Mouse (Mus musculus) olfactory bulb, adult 2 months (tissue): ENCODE measurements around the gene Gm26727. TPM values are rescaled to one million over a fixed set of nuclear protein-coding genes. Genes with fewer than 3 reads are reported as not detected.
"Not testable (repeated sequence)": the region's sequence is repeated elsewhere in the genome, so short reads cannot be mapped to it uniquely, and the experiment has no call there.

ENCODE experiments used
- H3K27ac ChIP-seq: fragments of 200-500 bp; 2 replicates; pipeline ENCODE4 v1.5.1; 2012; ENCODE audit warnings: low read depth, low read length; ENCODE audit not compliant: insufficient read depth
- H3K4me1 ChIP-seq: fragments of 200-500 bp; 2 replicates; pipeline ENCODE4 v1.6.1; 2012; ENCODE audit warnings: low read length; ENCODE audit not compliant: control insufficient read depth, insufficient read depth
- H3K4me3 ChIP-seq: fragments of 200-500 bp; 2 replicates; pipeline ENCODE4 v1.5.1; 2012; ENCODE audit warnings: mild to moderate bottlenecking, low read depth, low read length, moderate library complexity; ENCODE audit not compliant: insufficient read depth
- CTCF ChIP-seq: fragments of 200-500 bp; IDR thresholded peaks from 2 replicates; pipeline ENCODE4 v1.5.1; 2012; ENCODE audit warnings: low read depth, mild to moderate bottlenecking, low read length, moderate library complexity; ENCODE audit not compliant: insufficient read depth
- POLR2A ChIP-seq: fragments of 200-500 bp; IDR thresholded peaks from 2 replicates; pipeline ENCODE4 v1.6.1; 2012; ENCODE audit warnings: mild to moderate bottlenecking, low read depth, low read length, moderate library complexity; ENCODE audit not compliant: insufficient read depth
- WGBS: fragments of 180-500 bp; shearing (Covaris S2); methylation state at CpG from one replicate; pipeline ENCODE4 v1.1.7; 2018; 5-methylcytosine and 5-hydroxymethylcytosine counted together
- polyA plus RNA-seq: library from polyadenylated mRNA; stranded (reverse); fragments of >200 nt; gene quantifications from 2 replicates; pipeline ENCODE4 v1.2.4, GENCODE M21; 2012; ENCODE audit warnings: low replicate concordance; ENCODE audit not compliant: missing spikeins, insufficient read depth, insufficient read length

Gene Gm26727
- not detected in 2 replicates for polyA plus RNA-seq

DNA sequence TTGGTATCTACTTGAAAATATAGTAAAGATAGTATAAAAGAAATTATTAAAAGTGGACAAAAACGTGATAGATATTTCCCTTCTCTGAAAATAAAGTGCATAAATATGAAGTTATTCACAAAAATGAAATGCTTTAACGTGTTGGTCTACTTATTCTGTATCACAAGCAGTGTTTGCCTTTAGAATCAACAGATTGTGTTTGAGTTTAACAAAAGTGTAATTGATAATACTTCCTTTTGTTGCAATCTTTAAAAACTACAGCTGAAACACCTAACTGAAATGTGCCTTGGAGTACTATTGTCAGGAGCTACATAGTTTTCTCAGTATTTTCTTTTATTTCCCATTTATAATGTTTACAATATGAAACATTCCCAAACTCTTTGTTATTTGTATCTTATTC lies at the start of gene Gm26727:
Gm26727 (minus strand) TSS at position 101 of the 400 bp plus-strand sequence.
- H3K4me1 ChIP-seq: no peaks in the 10 kb centered on the region
- TF ChIP-seq CTCF (no peak), POLR2A (no peak)
- 74% methylated on average over 2 of the region's 2 CpGs for WGBS
- no peak within 1 kb of the TSS for H3K27ac ChIP-seq
- no peak within 1 kb of the TSS for H3K4me3 ChIP-seq

GRCm38 (mm10) chr2:67481051-67481450 lies 48.1 kb upstream of the Gm26727 start:
- 72% methylated on average over 3 of the region's 3 CpGs for WGBS
- no peak overlapping the region for H3K4me3 ChIP-seq
- TF ChIP-seq CTCF (no peak), POLR2A (no peak)
- 0 out of 2 replicates have a peak, but pooled peaks cover 2% of the 10 kb centered on the region for H3K4me1 ChIP-seq
- H3K27ac ChIP-seq: no peak overlapping the region

GRCm38 (mm10) chr2:67477753-67478152 lies 44.8 kb upstream of the Gm26727 start:
- 24% methylated on average over 6 of the region's 6 CpGs for WGBS
- 0 out of 2 replicates have a peak, but pooled peaks cover 2% of the 10 kb centered on the region for H3K4me1 ChIP-seq

DNA sequence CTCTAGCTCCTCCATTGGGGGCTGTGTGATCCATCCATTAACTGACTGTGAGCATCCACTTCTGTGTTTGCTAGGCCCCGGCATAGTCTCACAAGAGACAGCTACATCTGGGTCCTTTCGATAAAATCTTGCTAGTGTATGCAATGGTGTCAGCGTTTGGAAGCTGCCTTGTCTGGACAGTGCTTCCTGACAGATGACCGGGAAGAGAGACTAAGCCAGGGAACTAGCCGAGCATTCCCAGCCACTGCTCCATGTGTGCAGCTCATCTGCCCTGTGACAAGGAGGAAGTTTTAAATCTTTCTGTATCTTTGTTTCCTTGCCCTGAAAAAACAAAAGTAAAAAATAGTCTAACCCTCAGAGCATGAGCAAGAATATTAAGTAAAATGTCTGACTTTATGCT lies 37.0 kb upstream of the Gm26727 start:
- not testable (repeated sequence) for H3K4me3 ChIP-seq, H3K27ac ChIP-seq, H3K4me1 ChIP-seq
- 94% methylated on average over 5 of the region's 5 CpGs for WGBS

More at GRCm38 (mm10) chr2:67477753-67478152, 44.8 kb upstream of the Gm26727 start:
- Histone ChIP-seq H3K27ac (no peak overlapping the region), H3K4me3 (no peak overlapping the region)
- no peak for TF ChIP-seq POLR2A
- TF ChIP-seq CTCF: no peak

DNA sequence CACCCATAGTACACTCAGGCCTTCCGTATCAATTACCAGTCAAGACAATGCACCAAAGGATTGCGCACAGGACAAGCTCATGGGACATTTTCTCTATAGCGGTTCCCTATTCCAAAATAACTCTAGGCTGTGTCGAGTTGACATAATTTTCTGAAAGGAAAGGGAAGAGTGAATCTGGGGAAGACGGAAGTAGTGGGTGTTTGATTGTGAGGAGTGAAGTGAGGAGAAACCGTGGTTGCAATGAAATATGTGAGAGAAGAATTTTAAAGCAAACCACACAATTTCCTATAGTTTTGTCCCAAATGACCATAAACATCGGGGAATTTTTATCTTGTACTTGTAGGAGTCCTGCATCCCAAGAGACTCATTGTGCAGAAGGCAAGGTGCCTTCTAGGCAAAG lies 34.1 kb upstream of the Gm26727 start:
- TF ChIP-seq POLR2A: no peak
- no peak for TF ChIP-seq CTCF
- Histone ChIP-seq H3K27ac (no peak overlapping the region), H3K4me3 (no peak overlapping the region), H3K4me1 (no peaks in the 10 kb centered on the region)
- 88% methylated on average over 7 of the region's 7 CpGs for WGBS

DNA sequence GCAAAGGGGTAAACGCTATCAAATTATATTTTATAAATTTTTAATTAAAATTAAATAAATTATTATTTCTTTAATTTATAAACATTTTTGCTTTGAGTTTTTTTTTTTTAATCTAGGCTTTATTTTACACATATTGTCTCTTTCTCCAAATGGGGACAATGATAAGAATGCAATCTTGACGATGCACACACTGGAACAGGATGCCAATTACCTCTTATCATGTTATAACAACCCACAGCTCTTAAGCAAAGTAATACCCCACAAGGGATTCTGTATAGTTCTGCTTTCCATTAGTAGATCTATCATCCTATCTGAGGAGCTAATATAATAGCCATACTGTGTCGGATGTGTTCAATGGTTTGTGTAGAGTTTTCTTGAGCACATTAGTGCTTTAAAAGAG lies 27.9 kb upstream of the Gm26727 start:
- WGBS: 84% methylated on average over 3 of the region's 3 CpGs
- Histone ChIP-seq H3K27ac (no peak overlapping the region), H3K4me1 (no peaks in the 10 kb centered on the region), H3K4me3 (no peak overlapping the region)
- no peak for TF ChIP-seq POLR2A
- TF ChIP-seq CTCF: no peak

- TF ChIP-seq POLR2A (no peak), CTCF (no peak)
- no peak overlapping the region for H3K4me3 ChIP-seq
- 65% methylated on average over 12 of the region's 12 CpGs for WGBS
- H3K4me1 ChIP-seq: no peaks in the 10 kb centered on the region
- H3K27ac ChIP-seq: no peak overlapping the region
These were observed 14.2 kb upstream of the Gm26727 start for GRCm38 (mm10) chr2:67447206-67447605.

GRCm38 (mm10) chr2:67446772-67447171 lies 13.8 kb upstream of the Gm26727 start:
- 68% methylated on average over 1 of the region's 1 CpGs for WGBS
- Histone ChIP-seq H3K4me3 (no peak overlapping the region), H3K27ac (no peak overlapping the region), H3K4me1 (no peaks in the 10 kb centered on the region)
- TF ChIP-seq CTCF (no peak), POLR2A (no peak)

GRCm38 (mm10) chr2:67445780-67446179 lies 12.8 kb upstream of the Gm26727 start, which contains the start of gene Xirp2:
TSS of gene Xirp2 (plus strand) at chr2:67446002.
- Histone ChIP-seq H3K4me3 (no peak within 1 kb of the TSS), H3K27ac (no peak within 1 kb of the TSS), H3K4me1 (no peaks in the 10 kb centered on the region)
- TF ChIP-seq POLR2A (no peak), CTCF (no peak)
- WGBS: 79% methylated on average over 3 of the region's 3 CpGs

DNA sequence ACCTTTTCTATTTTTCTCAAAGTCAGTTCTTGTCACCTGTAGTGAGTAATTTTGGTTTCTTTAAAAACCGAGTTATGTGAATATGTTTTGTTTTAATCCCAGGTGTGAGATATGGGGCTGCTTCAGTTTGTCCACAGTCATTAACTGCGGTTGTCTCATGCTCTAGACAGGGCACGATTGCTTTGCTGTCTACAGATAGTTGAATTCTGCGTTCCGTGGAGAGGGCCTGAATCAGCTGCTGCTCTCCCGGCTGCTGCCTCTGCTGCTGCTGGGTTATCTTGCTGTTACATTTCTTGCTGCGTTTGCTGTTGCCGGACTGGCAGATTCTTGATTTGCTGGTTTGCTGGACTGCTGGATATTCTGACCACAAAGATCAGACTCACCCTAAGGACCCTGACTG lies 5.3 kb upstream of the Gm26727 start:
- Histone ChIP-seq H3K27ac (no peak overlapping the region), H3K4me3 (no peak overlapping the region), H3K4me1 (no peaks in the 10 kb centered on the region)
- no peak for TF ChIP-seq CTCF
- TF ChIP-seq POLR2A: no peak
- 89% methylated on average over 8 of the region's 8 CpGs for WGBS
